Mouse (Mus musculus) ovary, postnatal 36 days (tissue): Measurements from ENCODE around the gene Marc2.
A peak's percentile ranks its signal among the peaks of the same experiment; 100 is the strongest.

Experiments
- DNase-seq: peaks from one replicate; pipeline ENCODE4 v3.0.0; 2022; ENCODE audit warnings: low spot score, mixed read lengths

Gene Marc2

DNA sequence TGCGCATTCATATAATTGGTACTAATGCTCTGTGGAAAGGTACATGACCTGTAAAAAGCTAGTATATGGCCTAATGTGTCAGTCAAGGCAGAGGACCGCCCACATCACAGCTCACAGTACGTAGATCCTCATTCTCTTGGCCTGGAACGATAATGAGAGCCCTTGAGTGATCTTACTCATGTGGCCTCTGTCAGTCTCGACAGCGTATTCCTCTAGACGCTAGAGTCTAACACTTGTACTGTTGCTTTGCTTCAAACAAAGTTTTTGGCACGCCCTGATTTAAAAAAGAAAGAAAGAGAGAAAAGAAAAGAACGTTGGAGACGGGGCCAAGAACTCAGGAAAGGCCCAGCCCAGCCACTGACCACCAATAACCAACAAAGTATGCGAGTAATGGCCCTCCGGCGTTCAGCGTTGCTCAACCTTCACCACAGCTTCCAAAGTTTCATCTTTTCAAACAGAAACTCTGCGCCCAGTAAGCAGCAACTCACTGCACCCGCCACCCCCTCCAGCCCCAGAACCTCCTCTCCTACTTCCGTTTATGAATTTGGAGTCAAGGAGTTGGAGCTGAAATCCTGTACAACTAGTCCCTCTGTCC, 37.7 kb downstream of the Marc2 start:
- no peak for DNase-seq

DNA sequence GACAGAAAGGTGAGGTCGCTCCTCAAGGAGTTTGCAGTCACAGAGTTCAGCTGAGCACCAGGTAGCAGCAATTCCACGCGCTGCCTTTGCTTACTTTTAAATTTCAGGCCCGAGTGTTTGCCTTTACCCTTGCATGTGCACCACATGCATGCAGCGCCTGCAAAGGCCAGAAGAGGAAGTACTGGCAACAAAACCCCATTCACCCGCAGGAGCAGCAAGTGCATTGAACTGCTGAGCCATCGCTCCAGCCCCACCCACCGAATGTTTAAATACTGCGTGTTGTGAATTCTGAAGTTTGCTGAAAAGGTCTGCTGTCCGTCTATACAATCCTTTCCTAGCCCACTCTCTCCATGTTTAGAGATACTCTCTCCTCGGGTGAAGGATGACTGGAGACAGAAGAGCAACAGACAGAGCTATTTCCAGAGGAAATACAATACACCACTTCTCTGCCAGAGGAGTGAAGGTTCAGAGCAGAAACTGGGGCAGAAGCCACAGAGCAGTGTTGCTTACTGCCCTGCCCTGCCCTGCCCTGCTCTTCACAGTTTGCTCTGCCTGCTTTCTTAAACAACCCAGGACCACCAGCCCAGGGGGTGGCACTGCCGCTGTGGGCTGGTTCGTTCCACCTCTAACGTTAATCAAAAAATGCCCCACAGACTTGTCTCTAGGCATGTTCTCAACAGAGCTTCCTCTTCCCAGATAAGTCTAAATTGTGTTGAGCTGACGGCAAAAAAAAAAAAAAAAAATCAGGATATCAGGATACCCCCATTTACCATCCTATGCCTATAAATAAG, 38.4 kb downstream of the Marc2 start:
- no peak for DNase-seq

DNA sequence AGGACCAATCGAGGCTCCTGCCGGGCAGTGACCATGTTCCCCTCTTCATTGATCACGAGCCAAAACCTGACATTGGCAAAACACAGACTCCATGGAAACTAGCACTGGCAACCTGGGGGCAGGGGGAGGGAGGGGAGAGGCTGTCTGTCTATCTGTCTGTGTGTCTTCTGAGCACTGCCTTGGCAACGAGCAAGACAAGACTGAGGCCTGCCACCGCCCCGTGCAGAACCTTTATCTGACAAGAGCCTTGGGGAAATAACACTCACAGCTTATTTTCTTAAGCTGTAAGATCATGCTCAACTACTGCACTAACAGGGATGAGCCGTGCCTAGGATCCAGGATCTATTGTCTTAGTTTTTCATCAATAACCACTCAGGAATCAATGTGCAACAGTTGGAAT, 39.1 kb downstream of the Marc2 start:
- no peak for DNase-seq

DNA sequence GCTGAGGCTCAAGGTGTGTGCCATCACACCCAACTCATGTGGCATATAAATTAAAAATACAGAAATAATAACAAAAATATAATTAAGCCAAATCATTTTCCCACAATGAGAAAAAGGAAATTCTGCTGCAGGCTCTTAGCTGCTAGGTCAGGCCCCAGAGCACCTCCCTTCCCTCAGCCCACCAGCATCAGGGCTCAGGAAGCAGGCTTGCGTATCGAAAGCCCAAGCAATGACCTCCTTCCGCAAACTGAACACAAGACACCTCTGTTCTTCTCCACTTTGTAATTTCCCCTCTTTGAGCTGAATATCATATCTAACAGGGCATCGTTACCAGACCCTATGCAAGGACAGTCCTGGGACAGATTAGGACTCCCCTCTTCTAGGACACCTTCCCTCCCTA, 40.5 kb downstream of the Marc2 start:
- DNase-seq = no peak

DNA sequence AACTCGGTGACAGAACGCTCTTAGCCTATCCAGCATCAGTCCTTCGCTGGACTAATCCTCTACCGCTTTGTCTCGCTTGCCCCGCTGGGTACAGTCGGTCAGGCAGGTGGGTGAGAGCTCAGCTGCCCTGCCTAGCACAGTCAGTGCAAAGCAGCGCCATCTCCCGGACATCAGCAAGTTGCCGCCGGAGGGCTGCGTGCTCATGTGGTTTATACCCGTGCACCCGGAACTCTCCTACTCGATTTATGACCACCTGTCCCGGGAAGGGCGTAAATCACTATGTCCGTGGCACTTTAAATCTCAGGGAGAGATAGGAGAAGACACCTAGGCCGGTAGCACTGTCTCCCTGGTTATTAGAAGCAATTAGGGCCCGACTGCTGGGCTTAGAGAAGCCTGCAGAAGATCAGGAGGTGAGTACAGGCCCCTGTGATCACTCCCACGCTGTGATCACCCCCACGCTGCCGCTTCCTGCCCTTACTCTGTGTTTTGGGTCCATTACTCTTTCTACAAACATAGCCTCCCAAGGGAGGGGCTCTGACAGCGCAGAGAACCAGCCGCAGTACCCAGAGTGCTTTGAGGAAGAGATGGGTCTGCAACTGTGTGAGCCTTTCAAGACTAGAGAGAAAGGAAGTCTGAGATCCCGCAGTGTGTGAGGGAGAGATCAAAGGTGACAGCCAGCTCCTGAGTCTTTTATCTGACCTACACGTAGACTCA, 52.9 kb downstream of the Marc2 start:
- DNase-seq = peak; percentile 58

DNA sequence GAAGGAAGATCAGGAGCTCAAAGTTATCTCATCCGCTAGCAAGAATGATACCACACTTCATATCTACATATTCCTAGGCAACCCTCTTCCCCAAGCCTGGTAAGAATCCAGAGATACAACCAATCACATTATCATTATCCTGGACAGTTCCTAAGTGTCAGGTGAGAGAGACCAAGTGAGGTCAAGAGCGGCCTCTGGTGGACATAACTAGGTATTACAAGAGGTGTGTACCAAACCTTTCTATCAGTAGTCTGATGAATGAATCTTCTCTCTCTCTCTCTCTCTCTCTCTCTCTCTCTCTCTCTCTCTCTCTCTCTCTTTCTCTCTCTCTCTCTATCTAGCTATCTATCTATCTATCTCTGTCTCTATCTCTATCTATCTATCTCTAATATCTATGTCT, 55.1 kb downstream of the Marc2 start:
- DNase-seq = no peak

DNA sequence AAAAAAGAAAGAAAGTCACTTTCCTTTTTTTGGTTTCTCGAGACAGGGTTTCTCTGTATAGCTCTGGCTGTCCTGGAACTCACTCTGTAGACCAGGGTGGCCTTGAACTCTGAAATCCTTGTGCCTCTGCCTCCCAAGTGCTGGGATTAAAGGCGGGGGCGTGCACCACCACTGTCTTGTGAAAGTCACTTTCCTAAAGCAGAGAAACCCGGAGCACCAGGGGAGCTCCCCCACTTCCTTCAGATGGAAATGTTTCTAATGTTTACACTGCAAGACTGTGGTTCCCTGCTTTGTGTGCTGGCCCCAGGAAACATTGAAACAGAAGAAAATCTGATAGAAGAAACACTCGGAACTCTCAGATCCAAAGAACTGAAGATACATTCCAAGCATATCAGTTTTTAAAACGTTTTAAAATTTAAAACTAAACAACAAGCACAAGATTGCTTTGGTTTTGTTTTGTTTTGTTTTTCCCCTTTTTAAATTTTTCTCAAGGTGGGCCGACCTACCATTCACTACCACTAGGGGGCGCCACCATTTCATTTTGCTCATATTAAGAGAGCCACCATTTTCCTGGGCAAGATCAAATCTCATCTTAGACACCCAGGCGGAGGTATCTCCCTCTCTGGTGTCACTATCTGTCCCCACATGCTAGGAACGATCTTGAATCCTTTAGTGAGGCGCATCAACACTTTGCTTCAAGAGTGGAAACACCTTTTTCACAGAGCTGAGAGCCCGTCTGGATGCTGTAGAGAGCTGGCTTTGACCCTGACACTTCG, 59.7 kb downstream of the Marc2 start:
- DNase-seq = no peak

DNA sequence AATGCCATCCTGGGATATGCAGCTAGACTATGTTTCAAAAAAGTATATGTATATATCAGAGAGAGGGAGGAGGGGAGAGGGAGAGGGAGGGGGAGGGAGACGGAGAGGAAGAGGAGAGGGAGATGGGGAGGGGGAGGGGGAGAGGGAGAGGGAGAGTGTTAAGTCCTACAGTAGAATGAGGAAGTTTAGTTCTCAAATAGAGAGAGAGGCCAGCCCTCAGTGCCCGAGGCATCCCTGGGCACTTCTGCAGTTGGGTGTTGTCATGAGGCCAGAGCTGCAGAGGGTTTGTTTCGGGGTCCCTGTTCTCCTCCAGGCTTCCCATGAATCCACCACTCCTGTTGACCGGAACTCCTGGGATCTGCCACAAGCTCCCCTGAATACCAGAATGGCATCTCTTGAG, 62.6 kb downstream of the Marc2 start:
- DNase-seq = no peak

DNA sequence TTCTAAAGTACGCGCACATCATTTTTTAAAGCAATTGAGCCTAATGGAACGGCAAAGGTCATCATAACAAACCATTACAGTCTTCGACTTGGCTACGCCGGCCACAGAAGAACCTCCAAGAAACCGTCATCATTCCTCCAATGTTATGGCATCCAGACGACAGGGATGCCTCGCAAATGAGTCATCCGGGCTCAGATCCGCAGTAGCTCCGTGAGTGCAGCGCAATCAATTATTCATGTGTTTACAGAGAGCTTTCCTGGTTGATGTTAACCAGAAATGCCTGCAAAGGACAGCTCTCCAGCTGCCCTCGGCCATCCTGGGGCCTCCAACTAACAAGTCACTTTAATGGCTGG, 64.1 kb downstream of the Marc2 start:
- no peak for DNase-seq

DNA sequence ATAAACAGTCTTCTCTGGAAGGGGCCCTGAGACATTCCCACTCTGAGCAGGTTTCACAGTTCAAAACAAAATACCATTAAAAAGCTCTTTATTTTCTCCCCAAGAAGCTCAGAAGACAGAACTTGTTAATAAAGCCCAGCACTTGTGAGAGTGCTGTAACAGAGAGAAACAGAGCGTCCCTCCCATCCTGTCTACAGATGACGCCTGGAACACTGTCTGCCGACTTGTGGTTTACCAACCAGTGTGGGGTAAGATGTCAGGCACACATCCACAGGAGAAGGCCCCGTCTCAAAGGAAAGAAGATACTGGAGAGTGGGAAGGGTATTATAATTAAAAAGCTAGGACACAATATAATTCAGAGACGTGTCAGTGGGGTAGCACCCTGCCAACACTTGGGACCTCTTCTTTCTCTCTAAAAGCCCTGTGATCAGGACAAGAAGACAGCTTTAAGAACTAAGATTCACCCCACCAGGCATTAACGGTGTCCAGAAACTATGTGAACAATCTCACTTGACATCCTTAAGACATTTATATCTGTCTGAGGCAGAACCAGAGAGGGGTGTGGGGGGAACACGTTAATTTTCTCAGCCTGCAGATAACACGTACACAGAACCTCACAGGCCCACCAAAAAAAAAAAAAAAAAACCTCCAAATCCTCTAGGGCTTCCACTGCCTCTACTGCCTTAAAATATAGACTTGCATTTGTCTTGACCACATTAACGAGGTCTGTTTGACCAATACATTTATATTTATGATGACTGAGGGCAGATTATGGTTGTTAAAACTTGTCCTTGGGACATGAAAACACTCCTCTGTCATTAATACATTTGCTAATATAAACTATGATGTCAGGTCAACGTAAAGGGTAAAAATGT, 64.7 kb downstream of the Marc2 start:
- no peak for DNase-seq

DNA sequence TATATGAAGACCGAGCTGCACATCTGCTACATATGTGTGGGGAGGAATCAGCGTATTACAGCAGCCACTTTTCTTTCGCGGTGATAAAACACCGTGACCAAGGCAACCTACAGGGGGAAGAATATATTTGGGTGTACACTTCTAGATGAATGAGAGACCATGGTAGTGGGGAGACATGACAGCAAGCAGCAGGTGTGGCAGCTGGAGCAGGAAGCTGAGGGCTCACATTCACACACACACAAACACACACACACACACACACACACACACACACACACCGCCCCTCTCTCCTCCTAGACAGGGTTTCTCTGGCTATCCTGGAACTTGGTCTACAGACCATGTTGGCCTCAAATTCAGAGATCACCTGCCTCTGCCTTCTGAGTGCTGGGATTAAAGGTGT, 68.1 kb downstream of the Marc2 start:
- DNase-seq = no peak

DNA sequence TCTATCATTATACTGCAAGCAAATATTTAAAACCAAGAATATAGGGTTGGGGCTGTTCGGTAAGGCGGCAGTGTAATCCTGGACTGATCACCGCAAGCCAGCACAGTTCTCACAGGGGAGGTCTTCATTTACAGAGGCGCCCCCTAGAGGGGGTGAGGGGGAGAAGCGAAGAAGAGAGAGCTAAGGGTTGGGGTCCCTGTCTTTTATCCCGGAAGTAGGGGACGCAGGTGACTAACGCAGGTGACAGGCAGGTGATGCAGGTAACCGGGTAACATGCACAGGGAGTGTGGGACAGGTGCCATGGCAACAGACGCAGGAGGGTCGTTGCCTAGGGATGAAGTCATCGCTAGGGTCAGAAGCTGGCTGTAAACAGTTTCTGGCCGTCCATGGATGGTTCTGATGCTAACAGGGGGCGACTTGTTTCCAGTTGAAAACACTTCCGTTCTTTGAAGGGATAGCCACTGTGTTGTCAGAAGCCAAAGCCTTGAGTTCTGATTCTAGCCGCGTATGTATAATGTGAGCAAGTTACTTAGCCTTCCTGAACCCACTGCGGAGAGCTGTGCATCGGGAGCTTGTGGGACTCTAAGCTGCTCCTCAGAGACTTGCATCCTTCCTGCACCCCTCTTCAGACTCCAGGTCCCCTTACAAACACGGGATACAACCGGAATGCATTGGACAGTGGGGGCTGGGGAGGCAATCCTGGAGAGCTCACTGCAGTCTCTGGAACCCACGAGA, 69.0 kb downstream of the Marc2 start:
- no peak for DNase-seq

DNA sequence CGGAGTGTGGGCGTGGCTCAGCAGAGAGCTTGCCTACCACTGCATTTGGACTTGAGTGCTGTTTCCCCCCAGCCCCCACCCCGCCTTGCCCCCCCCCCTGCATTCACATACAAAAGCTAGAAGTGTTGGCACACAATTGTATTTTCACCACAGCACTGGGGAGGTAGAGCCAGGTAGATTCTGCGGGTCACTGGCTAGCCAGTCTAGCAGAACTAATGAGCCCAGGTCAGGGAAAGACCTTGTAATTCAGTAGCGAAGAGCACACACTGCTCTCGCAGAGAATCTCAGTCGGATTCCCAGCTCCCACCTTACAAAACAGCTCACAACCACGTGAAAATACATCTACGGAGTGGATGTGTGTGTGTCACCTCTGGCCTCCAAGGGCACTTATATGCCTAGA, 71.0 kb downstream of the Marc2 start:
- DNase-seq = no peak

DNA sequence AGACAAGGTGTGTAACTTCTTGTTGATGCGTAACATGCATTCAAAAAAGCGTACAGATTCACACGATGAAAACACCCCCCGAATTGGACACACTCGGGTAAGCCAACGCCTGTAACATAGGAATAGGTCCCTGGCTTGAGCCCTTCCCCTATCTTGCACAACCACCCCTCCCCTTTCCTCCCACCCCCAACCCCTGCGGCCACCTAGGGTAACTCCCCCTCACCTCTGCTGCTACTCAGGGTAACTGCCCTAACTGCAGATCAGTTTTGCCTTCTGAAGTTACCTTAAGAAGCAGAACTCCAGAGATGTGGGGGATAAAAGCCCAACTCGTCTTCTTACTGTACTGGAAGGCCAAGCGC, 74.4 kb downstream of the Marc2 start:
- DNase-seq = no peak

DNA sequence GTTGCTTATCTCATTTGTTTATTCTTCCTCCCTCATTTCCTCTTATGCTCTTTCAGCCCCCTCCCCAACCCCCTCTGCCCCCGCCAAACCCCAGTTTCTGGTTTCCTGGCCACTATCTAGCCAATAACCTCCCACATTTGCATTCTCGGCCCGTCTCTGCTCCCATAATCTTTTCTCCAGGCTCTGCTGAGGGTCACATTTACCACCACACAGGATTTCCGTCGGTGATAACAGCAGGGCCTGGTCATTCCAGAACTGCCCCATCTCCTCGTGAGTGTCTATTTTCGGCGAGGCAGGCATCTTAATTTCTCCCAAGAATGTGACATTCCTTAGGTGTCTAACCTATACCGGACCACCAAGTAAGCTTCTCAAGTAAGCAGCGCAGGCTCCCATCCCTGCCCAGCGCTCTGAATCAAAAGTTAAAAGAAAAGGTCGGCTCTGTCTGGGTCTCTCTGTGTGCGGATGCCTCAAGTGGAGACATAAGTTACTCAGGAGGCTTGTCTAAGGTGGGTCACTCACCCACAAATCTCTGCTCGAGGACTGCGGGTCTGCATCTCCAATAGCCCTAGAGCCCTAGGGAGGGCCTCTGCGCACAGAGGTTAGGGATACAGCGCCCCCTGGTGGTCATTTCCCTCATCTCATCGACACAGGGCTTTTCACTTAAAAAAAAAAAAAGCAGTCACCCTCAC, 74.9 kb downstream of the Marc2 start:
- peak; percentile 73 for DNase-seq

DNA sequence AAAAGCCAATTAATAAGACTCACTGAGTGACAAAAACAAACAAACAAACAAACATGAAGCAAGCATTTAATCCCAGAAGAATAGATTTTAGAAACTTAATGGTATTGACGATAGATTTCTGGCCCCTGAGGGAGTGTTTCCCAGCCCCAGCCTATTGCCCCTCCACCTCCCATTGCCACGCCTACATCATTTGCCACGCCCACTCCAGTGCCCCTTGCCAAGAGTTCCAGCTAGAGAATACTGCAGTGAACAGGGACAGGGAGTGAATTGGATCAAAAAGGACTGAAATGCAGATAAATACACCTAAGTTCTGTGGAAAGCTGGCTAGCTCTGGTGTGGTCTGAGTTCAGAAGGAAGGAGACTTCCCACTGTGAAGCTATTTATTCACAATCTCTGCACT, 82.4 kb downstream of the Marc2 start:
- DNase-seq = no peak
